ENCODE assay signal across 22 mouse cellular contexts in the genomic region with DNA sequence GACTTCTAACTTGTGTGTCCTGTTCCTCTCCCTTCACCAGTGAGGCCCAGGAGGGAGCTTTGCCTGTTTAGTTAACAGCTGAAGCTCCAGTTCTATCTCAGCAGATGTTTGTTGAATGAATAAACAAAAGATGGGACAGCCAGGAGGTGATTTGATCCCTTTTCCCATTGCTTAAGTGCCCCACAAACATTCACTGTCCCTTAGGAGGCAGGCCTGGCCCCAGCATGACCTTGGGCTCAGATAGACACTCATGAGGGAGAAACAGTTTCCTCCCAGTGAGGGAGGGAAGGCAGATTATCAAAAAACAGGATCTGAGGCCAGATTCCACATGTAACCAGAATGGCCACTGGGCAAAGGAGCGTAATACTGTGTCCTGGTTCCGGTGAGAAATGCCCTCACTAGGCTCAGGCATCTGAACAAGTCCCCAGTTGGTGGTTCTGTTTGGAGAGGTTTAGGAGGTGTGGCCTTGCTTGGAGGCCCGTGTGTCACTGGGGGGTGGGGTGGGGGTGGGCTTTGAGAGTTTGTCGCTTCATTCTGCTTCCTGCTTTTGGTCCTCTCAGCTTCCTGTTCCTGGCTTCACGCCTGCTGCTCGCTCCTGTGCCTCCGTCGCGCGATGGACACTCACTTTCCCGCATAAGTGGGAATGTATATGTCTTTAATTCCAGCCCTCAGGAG. TPM values are rescaled to one million over a fixed set of nuclear protein-coding genes. Genes with fewer than 3 reads are reported as not detected.
A peak's percentile ranks its signal among the peaks of the same experiment; 100 is the strongest.
DNase-seq lines count a peak whose midpoint lies in the region; ATAC-seq and TF ChIP-seq lines count a peak whose summit lies in the region.
"Had no signal": no experiment of that assay in that cellular context is flagged by ENCODE, and none has a peak within 500 bp of the region (broad histone marks: within the 10 kb centered on the region; RNA-seq: fewer than 3 reads in every experiment).

No protein-coding gene starts in this region.

- H3K9ac ChIP-seq in intestine, postnatal 0 days (ENCODE audit: low read depth, low read length) = no peak overlapping the region
- H3K9ac ChIP-seq in forebrain, embryonic 15.5 days (replicated peaks) = no peak overlapping the region
- H3K9ac ChIP-seq: embryonic facial prominence, embryonic 15.5 days; heart, embryonic 12.5 days; limb, embryonic 13.5 days had no signal

- 58% methylated on average over 11 of the region's 11 CpGs for WGBS in heart, embryonic 10.5 days
- WGBS in intestine, postnatal 0 days = 63% methylated on average over 11 of the region's 11 CpGs
- 78% methylated on average over 11 of the region's 11 CpGs for WGBS in forebrain, embryonic 15.5 days

- H3K4me2 ChIP-seq in intestine, postnatal 0 days (replicated peaks; ENCODE audit: low read depth) = no peak overlapping the region
- no peak overlapping the region for H3K4me2 ChIP-seq in forebrain, embryonic 15.5 days (replicated peaks)
- H3K4me2 ChIP-seq: embryonic facial prominence, embryonic 15.5 days; heart, embryonic 12.5 days; limb, embryonic 13.5 days had no signal

- H3K27me3 ChIP-seq in heart, embryonic 10.5 days (ENCODE audit: insufficient read depth, poor library complexity, severe bottlenecking) = no peaks in the 10 kb centered on the region
- H3K27me3 ChIP-seq in intestine, postnatal 0 days (replicated peaks; ENCODE audit: control insufficient read depth, insufficient read depth, low read length) = no peaks in the 10 kb centered on the region
- H3K27me3 ChIP-seq in forebrain, embryonic 15.5 days = no peaks in the 10 kb centered on the region
- H3K27me3 ChIP-seq: embryonic facial prominence, embryonic 15.5 days; heart, embryonic 12.5 days; limb, embryonic 13.5 days had no signal

- 0 out of 2 replicates have a peak, but pooled peaks have one; percentile 2 for TF ChIP-seq CTCF in intestine, postnatal 0 days (IDR thresholded peaks at IDR 0.05; ENCODE audit: low read depth)

- peak; percentile 25 for DNase-seq in adrenal gland, adult 2 months
- no peak for DNase-seq in adrenal gland, adult 18-20 months (ENCODE audit: low spot score in 2 of 2)
- no peak for DNase-seq in heart, embryonic 10.5 days (ENCODE audit: low spot score)
- no peak for DNase-seq in heart, postnatal 36 days
- peak; percentile 76 for DNase-seq in ZHBTc4 (ENCODE audit: low read depth, low spot score)
- DNase-seq in cerebellum, adult 11-12 months = no peak
- DNase-seq: cerebellum, adult 9-11 months; heart, adult 11 months; heart, postnatal 10 days; kidney, adult 9 months; kidney, postnatal 14 days; lung, postnatal 10 days; thymus, postnatal 14 days had no signal

- H3K36me3 ChIP-seq in heart, embryonic 10.5 days = no peaks in the 10 kb centered on the region
- no peaks in the 10 kb centered on the region for H3K36me3 ChIP-seq in intestine, postnatal 0 days (ENCODE audit: control insufficient read depth, insufficient read depth)
- H3K36me3 ChIP-seq in forebrain, embryonic 15.5 days = no peaks in the 10 kb centered on the region
- H3K36me3 ChIP-seq: embryonic facial prominence, embryonic 15.5 days; heart, embryonic 12.5 days; limb, embryonic 13.5 days; midbrain, embryonic 10.5 days had no signal

- peaks cover 31% of the 10 kb centered on the region for H3K4me1 ChIP-seq in heart, embryonic 10.5 days
- no peaks in the 10 kb centered on the region for H3K4me1 ChIP-seq in intestine, postnatal 0 days (replicated peaks; ENCODE audit: control insufficient read depth, insufficient read depth, low read length)
- H3K4me1 ChIP-seq in forebrain, embryonic 15.5 days = no peaks in the 10 kb centered on the region
- H3K4me1 ChIP-seq: embryonic facial prominence, embryonic 15.5 days; limb, embryonic 13.5 days; midbrain, embryonic 10.5 days had no signal

- H3K4me3 ChIP-seq in heart, embryonic 10.5 days = no peak overlapping the region
- no peak overlapping the region for H3K4me3 ChIP-seq in intestine, postnatal 0 days (ENCODE audit: low read depth, low read length)
- no peak overlapping the region for H3K4me3 ChIP-seq in forebrain, embryonic 15.5 days
- H3K4me3 ChIP-seq: embryonic facial prominence, embryonic 15.5 days; heart, embryonic 12.5 days; layer of hippocampus, adult 2 months; limb, embryonic 13.5 days; midbrain, embryonic 10.5 days had no signal

- H3K27ac ChIP-seq in heart, embryonic 10.5 days = peak overlapping the region; percentile 30; the same call in 1 of the 2 replicates
- H3K27ac ChIP-seq in intestine, postnatal 0 days (ENCODE audit: low read depth, low read length) = no peak overlapping the region
- H3K27ac ChIP-seq in forebrain, embryonic 15.5 days (replicated peaks) = no peak overlapping the region
- H3K27ac ChIP-seq: embryonic facial prominence, embryonic 15.5 days; hindbrain, postnatal 0 days; layer of hippocampus, adult 2 months; limb, embryonic 13.5 days; midbrain, embryonic 10.5 days had no signal

- no peak for ATAC-seq in intestine, postnatal 0 days
- ATAC-seq in forebrain, embryonic 15.5 days (replicated peaks) = no peak
- ATAC-seq: forebrain, embryonic 14.5 days; hindbrain, postnatal 0 days had no signal

- H3K9me3 ChIP-seq in heart, embryonic 10.5 days = no peaks in the 10 kb centered on the region
- H3K9me3 ChIP-seq in intestine, postnatal 0 days (ENCODE audit: control insufficient read depth) = no peaks in the 10 kb centered on the region
- no peaks in the 10 kb centered on the region for H3K9me3 ChIP-seq in forebrain, embryonic 15.5 days
- H3K9me3 ChIP-seq: embryonic facial prominence, embryonic 15.5 days; heart, embryonic 12.5 days; limb, embryonic 13.5 days; midbrain, embryonic 10.5 days had no signal

- intact Hi-C loops in heart, postnatal 36 days (cut with DNase I) = no loop called here

RNA-seq across cellular contexts. Expression of a gene that starts 18.2 kb away (rescaled TPM):
- total RNA-seq in adrenal gland, adult 2 months (2021) = 1 to 10 TPM; 2.7 to 3.7 TPM
- 2.3 and 2.5 TPM in 2 replicates for polyA plus RNA-seq in adrenal gland, adult 2 months (2012; rRNA removed)
- 1 to 10 TPM; 4.0 to 4.2 TPM for total RNA-seq in adrenal gland, adult 18-20 months (2021)
- polyA plus RNA-seq in heart, embryonic 10.5 days (2016; fragmentation: Nextera tagmentation; extraction: Ambion mirVana) = 1.7 and 2.2 TPM in 2 replicates
- total RNA-seq in heart, postnatal 36 days (2021) = 1 to 10 TPM; 8.9 to 9.3 TPM
- polyA plus RNA-seq in intestine, postnatal 0 days (2015; fragmentation: Nextera tagmentation; extraction: Ambion mirVana) = 5.2 and 5.9 TPM in 2 replicates
- polyA plus RNA-seq in forebrain, embryonic 15.5 days (2015; fragmentation: Nextera tagmentation; extraction: Ambion mirVana) = 0.61 and 0.68 TPM in 2 replicates

RNA-seq across cellular contexts. Expression of a gene that starts 26.6 kb away (rescaled TPM):
- total RNA-seq in adrenal gland, adult 2 months (2021) = 10 to 100 TPM; 37.8 to 40.5 TPM
- polyA plus RNA-seq in adrenal gland, adult 2 months (2012; rRNA removed) = 18.5 and 18.7 TPM in 2 replicates
- 10 to 100 TPM; 45.4 to 47.7 TPM for total RNA-seq in adrenal gland, adult 18-20 months (2021)
- 14.4 and 14.8 TPM in 2 replicates for polyA plus RNA-seq in heart, embryonic 10.5 days (2016; fragmentation: Nextera tagmentation; extraction: Ambion mirVana)
- 10 to 100 TPM; 29.2 to 34.7 TPM for total RNA-seq in heart, postnatal 36 days (2021)
- polyA plus RNA-seq in intestine, postnatal 0 days (2015; fragmentation: Nextera tagmentation; extraction: Ambion mirVana) = 16.9 and 18.2 TPM in 2 replicates
- polyA plus RNA-seq in forebrain, embryonic 15.5 days (2015; fragmentation: Nextera tagmentation; extraction: Ambion mirVana) = 16.8 and 17.7 TPM in 2 replicates

Comparison
In these comparisons a context has a peak if more than half of its experiments do, and no peak if none do; other contexts are left out.
1. DNase-seq: peak in adrenal gland, adult 2 months (single experiment) and ZHBTc4 (single experiment); none in adrenal gland, adult 18-20 months (0 of 2), heart, embryonic 10.5 days (single experiment), heart, postnatal 36 days (0 of 2) and cerebellum, adult 11-12 months (single experiment).